ENCODE assay signal across 14 mouse cellular contexts in the genomic region with DNA sequence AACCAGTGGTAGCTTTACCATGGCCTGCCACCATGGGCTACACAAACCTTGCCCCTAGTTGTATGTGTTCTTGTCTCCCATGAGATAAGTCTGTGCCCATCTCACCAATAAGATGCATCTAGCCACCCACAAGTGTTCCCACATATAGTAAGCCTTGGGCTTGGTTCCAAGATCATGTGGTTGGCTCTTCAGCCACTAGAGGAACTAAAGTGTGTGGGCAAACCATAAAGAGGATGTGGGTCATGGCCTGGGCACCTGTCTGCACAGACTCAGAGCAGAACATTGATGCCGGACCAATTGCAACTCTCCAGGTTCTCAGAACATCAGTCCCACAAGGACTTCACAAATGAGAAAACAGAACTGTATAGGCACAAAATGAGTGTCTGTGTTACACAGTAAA.
DNase-seq lines count a peak whose midpoint lies in the region; ATAC-seq lines count a peak whose summit lies in the region.
"Had no signal": no experiment of that assay in that cellular context is flagged by ENCODE, and none has a peak within 500 bp of the region (broad histone marks: within the 10 kb centered on the region; RNA-seq: fewer than 3 reads in every experiment).

No protein-coding gene starts in this region.

- no peak overlapping the region for H3K4me3 ChIP-seq in kidney, embryonic 15.5 days (replicated peaks)
- H3K4me3 ChIP-seq: liver, embryonic 15.5 days had no signal

- H3K4me2 ChIP-seq in kidney, embryonic 15.5 days = no peak overlapping the region
- H3K4me2 ChIP-seq: liver, embryonic 15.5 days had no signal

- peaks cover 9% of the 10 kb centered on the region for H3K4me1 ChIP-seq in kidney, embryonic 15.5 days

- H3K9me3 ChIP-seq in kidney, embryonic 15.5 days (replicated peaks) = no peaks in the 10 kb centered on the region
- H3K9me3 ChIP-seq: liver, embryonic 15.5 days had no signal

- no peaks in the 10 kb centered on the region for H3K36me3 ChIP-seq in kidney, embryonic 15.5 days
- H3K36me3 ChIP-seq: liver, embryonic 15.5 days had no signal

- no peak overlapping the region for H3K27ac ChIP-seq in kidney, embryonic 15.5 days
- H3K27ac ChIP-seq: liver, embryonic 15.5 days; stomach, postnatal 0 days had no signal

- intact Hi-C loops in left cerebral cortex, postnatal 10 days (cut with DNase I) = no loop called here

- no peaks in the 10 kb centered on the region for H3K27me3 ChIP-seq in kidney, embryonic 15.5 days
- H3K27me3 ChIP-seq: liver, embryonic 15.5 days had no signal

- DNase-seq in left cerebral cortex, adult 11 months (ENCODE audit: low spot score) = peak; percentile 9
- DNase-seq in left cerebral cortex, postnatal 10 days (ENCODE audit: extremely low spot score in 1 of 2, low spot score in 2 of 2) = no peak
- DNase-seq in CD4-positive, CD25-positive, alpha-beta regulatory T cell, adult 2 months (ENCODE audit: low read depth, low spot score) = peak; percentile 20
- peak; percentile 28 for DNase-seq in naive thymus-derived CD4-positive, alpha-beta T cell, adult 2 months (ENCODE audit: low read depth)
- no peak for DNase-seq in yolk sac, embryonic 10.5 days (ENCODE audit: low spot score)
- no peak for DNase-seq in frontal cortex, postnatal 36 days (ENCODE audit: low spot score in 2 of 2)
- DNase-seq: cerebellum, postnatal 10 days; gastrocnemius, postnatal 14 days; kidney, adult 8-10 months; midbrain, embryonic 14.5 days had no signal

- ATAC-seq in hematopoietic stem cell, adult 5-6 weeks (replicated peaks in 1 of 2; ENCODE audit: insufficient read depth in 1 of 2, low FRiP score in 2 of 2, low TSS enrichment in 1 of 2, low read depth in 1 of 2, poor library complexity in 2 of 2, severe bottlenecking in 2 of 2) = peak; percentile 95 to 97
- no peak for ATAC-seq in kidney, embryonic 15.5 days (replicated peaks; ENCODE audit: low FRiP score)

- no peak overlapping the region for H3K9ac ChIP-seq in kidney, embryonic 15.5 days
- H3K9ac ChIP-seq: liver, embryonic 15.5 days had no signal

- WGBS in kidney, embryonic 15.5 days = 87% methylated on average over 1 of the region's 1 CpGs

Comparison
In these comparisons a context has a peak if more than half of its experiments do, and no peak if none do; other contexts are left out.
1. DNase-seq: peak in left cerebral cortex, adult 11 months (single experiment), CD4-positive, CD25-positive, alpha-beta regulatory T cell, adult 2 months (single experiment) and naive thymus-derived CD4-positive, alpha-beta T cell, adult 2 months (single experiment); none in left cerebral cortex, postnatal 10 days (0 of 2), yolk sac, embryonic 10.5 days (single experiment) and frontal cortex, postnatal 36 days (0 of 2).